Mouse (Mus musculus) cerebellum, postnatal 14 days (tissue): ENCODE data around the gene Adgrg3.

Source experiments
- DNase-seq, 2 experiments: peaks; one replicate each; pipeline ENCODE4 v3.0.0; 2021; ENCODE audit warnings: mixed read lengths in 2 of 2

The Adgrg3 gene

GRCm38 (mm10) chr8:95081650-95082049, 64.2 kb downstream of the Adgrg3 start:
- DNase-seq: peak; percentile 22 to 47

- DNase-seq: no peak
Observed at GRCm38 (mm10) chr8:95084261-95084660, 66.8 kb downstream of the Adgrg3 start.

GRCm38 (mm10) chr8:95084744-95085431, 67.4 kb downstream of the Adgrg3 start:
- no peak for DNase-seq

GRCm38 (mm10) chr8:95085432-95086141, 68.1 kb downstream of the Adgrg3 start:
- DNase-seq: peak in 1 of 2 experiments; percentile 44

- no peak for DNase-seq
Observed at GRCm38 (mm10) chr8:95093574-95093973, 76.1 kb downstream of the Adgrg3 start.
